Mouse (Mus musculus) kidney, adult 8-10 months (tissue): Measurements from ENCODE around the gene Atp1a2.

Experiments
- DNase-seq, 2 experiments: peaks; one replicate each; pipeline ENCODE4 v3.0.0; 2022

Gene Atp1a2

DNA sequence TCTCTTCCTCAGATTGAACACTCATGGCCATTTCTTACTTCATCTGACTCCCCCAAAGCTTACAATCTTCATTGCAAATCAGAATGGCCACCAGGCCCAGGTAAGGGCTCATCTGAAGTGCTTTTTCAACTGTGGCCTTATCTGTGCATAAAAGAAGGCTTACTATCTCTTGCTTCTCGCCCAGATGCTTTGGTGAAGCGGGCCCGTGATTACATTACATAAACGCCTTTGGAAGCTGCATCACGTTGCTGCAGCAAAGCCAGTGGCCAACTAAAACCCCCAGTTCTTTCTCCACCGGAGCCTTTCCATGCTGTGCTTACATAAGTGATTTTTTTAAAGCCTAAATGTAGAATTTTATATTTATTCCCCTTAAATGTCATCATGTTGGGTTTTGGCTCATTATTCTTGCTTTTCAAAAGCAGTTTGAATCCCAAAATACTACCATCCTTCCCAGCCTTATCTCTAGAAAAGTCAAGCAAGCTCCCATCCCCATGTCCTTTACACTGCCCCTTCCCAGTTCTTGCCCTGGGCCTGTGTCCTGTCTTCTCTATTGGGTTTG lies 26.0 kb upstream of the Atp1a2 start:
- DNase-seq: no peak

DNA sequence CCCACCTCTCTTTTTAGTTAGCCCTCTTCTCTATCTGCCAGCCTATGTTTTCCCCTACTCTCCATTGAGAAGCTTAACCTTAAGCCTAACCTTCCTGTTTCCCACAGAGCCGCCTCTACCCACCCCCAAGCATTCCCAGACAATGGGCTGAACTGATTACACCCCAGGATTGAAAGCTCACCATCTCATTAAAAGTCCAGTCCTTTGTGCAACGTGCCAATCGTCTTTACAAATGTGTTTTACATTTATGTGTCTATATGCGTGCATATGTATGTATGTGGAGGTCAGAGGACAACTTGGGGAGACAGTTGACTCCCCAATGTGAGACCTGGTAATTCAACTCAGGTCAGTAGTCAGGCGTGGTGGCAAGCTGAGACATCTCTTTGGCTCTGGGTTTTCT lies 25.4 kb upstream of the Atp1a2 start:
- no peak for DNase-seq

DNA sequence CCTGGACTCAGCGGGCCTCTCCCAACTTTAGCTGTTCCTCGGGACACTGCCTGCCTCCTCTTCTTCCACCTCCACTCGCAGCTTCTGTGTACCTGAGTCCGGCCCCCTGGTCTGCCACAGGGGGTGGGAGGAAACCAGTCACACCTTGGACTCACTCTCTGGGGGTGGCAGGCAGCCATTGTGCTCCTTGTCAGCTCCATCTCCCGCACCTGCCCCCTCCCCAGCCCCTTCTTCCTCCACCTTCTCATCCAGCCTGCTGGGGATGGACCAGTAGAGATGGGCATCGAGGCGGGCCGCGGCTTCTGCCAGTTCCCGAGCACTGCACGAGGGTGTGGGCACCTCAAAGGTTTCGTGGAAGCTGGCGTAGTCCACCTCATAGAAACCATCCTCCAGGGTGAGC lies 24.9 kb upstream of the Atp1a2 start:
- no peak for DNase-seq

DNA sequence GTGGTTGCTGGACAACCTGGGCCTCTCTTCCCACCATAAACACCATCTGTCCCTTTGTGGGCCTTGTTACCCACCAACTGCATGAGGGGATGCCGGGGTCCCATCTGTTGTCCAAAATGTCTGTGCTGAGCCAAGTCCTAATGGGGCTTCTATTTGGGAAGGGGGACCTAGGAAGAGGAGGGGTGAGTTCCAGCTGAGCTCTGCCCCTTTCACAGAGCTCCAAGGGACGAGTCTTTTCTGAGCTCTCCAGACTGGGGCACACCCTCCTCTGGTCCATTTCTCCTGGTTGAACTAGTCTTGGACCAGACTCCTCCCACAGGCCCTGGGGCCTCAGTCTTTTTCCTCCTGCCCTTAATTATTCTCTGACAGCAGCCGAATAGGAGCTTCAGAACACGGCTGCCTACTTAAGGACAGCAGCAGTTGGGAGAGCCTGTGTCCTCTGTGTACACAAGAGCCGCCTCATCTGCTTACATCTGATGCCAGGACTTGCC lies 22.1 kb upstream of the Atp1a2 start:
- no peak for DNase-seq

DNA sequence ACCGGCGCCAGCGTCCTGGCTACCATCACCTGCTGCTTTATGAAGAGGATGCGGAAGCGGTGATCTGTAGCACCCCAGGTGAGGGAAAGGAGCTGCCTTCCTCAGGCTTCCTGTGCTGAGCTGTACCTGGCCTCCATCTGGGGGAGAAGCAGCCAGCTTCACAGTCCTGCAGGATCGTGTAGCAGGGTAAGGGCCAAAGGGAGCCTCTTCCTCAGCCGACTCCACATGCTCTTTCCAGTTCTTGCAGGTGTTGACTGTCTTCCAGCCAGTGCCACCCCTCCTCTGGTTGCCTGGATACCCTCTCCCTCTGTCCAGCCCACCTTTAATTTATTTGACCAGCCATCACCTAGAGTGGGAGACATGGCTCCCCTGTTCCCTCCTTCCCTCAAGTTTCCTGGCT lies 21.5 kb upstream of the Atp1a2 start:
- no peak for DNase-seq

DNA sequence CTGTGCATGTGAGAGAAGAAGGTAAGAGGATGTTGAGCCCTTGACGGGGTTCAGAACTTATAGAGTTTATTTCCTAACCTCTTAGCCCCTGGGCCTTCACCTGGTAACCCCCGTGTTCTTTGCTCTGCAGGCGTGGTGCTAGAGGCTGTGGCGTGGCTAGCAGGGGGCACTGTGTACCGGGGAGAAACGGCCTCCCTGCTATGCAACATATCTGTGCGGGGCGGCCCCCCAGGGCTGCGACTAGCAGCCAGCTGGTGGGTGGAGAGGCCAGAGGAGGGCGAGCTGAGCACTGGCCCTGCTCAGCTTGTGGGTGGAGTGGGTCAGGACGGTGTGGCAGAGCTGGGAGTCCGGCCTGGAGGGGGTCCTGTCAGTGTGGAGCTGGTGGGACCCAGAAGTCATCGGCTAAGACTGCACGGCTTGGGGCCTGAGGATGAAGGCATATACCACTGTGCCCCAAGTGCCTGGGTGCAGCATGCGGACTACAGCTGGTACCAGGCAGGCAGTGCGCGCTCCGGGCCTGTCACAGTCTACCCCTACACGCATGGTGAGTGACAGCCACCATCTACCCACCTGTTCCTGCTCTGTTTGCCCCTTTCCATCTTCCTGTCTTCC lies 20.7 kb upstream of the Atp1a2 start:
- no peak for DNase-seq

DNA sequence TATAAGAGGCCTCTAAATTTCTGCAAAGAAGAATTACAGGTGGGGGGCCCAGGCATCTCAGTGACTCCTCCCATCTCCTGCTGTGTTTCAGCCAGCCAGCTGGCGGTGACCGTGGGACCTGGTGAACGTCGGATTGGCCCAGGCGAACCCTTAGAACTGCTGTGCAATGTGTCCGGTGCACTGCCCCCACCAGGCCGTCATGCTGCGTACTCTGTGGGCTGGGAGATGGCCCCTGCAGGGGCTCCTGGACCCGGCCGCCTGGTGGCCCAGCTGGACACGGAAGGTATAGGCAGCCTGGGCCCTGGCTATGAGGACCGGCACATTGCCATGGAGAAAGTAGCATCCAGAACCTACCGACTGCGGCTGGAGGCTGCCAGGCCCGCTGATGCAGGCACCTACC lies 20.1 kb upstream of the Atp1a2 start:
- DNase-seq: no peak

DNA sequence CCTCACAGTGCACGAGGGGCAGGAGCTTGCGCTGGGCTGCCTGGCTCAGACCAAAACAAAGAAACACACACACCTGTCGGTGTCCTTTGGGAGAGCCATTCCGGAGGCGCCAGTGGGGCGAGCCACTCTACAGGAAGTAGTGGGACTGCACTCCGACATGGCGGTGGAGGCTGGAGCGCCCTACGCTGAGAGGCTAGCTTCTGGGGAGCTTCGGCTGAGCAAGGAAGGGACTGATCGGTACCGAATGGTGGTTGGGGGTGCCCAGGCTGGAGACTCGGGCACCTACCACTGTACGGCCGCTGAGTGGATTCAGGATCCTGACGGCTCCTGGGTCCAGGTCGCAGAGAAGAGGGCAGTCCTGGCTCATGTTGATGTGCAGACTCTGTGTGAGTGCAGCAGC lies 19.6 kb upstream of the Atp1a2 start:
- no peak for DNase-seq

DNA sequence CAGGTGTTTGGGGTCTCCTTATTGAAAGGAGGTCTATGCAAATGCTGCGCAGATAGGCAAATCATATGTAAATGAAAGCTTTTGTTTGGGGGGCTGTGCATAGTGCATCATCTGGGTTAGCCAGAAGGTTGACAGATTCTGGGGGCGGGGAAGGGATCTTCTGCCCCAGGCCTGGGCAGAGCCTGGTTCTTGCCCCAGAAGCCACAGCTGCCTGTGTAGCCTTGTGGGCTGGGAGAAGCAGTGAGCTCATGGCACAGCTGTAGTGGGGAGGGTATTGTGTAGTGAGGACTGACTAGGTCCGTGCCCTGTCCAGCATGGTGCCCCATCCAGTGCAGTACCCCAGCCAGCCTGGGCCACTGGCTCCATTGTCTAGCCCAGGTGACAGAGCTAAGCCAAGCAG lies 17.0 kb upstream of the Atp1a2 start:
- DNase-seq: no peak

DNA sequence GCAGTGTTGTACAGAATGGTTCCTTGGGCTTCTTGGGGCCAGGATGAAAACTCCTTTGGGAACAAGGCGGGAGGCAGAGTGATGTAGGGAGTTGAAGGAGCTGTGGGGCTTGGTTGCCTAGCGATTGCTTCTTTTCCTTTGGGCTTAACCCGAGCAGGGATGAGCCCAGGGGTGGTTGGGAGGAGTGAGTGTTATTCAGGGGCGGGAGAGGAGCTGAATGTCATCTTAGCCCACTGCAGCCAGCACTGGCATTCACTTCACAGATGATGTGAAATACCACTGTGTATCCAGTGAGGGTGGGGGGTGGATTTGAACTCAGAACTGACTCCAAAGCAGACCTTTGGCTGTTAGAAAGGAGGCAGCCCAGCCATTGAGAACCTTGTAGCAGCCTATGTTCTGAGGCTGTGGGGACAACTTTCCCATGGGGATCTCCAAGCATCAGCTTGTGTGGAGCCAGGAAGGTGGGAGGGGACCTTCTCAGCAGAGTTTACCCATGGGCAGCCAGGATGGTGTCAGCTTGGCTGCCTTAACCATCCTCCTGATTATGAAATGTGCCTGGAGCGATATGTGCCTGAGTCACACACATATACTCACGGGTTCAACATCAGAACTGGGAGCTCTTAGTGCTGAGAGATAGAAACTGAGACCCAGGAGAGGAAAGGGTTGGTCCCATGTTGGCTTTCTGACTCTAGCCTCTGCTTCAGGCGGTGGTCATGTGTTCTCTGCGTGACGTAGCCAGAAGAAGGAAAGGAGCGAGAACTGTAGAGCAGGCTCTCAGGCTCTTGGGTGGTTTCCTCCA lies 15.9 kb upstream of the Atp1a2 start:
- DNase-seq: no peak

DNA sequence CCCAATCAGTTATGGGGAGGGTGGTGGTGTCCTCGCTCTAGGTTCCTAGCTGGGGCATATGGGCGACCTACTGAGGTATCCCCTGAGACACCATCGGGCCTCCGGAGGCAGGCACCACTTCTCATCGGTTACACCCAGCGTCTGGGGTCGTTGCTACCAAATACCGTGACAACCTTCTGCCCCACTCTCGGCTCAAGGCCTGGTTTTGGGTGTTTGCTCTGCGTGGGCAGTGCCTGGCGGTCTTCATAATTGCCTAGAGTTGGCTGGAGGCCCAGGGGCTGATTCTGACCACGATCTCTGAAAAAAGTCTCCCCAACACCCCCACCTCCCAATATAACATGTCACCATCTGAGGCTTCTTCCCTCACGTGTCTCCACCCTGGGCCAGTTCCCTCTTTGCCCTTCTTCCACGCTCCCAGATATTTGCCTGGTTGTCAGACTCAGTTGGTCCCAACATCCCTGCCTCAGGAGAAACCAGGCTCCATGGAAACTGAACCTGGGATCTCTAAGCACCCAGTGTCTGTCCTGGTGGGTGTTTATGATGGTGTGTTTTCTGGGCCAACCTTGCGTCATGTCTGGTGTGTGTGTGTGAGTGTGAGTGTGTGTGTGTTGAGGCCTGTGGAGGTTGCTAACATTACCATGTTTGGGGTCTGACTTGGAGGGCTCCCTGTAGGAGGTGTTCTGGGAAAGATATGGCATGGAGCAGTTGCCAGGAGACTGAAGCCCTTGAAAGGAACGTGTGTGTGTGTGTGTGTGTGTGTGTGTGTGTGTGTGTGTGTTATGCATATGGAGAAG lies 15.1 kb upstream of the Atp1a2 start:
- no peak for DNase-seq

DNA sequence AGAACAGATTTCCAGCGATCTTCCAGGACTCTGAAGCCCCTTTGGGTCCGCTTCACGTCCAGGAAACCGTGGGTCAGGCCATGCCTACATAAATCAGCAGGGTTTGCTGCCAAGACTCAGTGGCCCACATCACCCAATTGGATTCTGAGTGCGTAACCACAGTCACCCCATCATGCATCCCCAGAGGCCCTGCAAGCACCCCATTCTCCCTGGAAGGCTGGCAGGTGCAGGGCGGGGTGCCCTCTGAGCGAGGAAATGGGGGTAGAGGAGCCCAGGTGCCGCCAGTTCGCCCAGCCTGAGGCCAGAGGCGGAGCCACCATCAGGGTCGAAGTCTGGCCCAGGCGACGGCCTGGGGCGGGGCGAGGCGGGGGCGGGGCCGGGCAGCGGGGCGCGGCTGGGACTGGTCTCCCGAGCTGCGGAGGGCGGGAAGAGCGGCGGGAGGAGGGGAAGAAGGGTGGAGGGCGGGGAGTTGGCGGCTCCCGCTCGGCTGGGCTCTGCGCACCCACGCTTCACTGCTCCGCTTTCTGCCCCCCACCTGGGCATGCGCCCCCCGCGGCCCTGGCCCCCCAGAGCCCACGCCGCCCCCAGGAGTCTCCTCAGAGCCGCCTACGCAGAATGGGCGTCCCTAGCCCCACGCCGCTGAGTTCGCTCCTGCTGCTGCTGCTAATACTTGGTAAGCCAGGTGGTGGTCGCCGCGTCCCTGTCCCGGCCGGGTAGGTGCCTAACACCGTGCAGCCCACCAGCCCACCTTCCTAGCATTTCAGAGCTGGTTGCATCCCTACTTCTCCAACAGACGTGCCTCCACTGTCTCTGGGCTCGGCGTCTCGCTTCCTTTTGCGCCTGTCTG lies 14.3 kb upstream of the Atp1a2 start:
- peak; percentile 89 to 90 for DNase-seq

DNA sequence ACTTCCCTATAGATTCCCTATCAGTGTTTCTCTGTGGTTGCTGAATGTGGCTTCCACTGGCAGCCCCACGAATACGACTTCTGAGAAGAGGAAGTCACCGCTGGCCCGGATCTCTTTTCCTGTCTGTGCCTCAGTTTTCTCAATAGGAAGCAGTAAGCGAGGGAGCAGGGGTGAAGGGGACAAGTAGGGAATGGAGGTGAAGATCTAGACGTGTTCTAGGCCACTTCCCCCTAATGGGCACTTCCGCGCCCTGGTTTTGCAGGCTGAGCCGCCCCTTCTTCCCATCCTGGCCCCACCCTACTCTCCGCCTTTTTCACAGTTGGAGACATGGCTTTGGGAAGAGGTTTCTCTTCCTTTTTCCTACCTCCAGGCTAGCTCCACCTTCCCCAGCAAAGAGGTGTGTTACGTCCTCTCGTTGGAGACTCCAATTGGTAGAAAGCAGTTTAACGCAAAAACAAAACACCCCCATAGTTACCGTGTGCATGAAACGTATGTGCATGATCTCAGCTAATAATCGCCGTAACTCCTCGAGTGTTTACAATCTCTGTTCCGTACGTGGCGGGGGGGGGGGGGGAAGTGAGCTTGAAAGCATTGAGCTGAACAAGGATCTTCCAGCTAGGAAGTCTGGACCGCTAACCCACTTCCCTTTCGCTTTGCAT lies 13.5 kb upstream of the Atp1a2 start:
- DNase-seq: peak; percentile 77 to 87

DNA sequence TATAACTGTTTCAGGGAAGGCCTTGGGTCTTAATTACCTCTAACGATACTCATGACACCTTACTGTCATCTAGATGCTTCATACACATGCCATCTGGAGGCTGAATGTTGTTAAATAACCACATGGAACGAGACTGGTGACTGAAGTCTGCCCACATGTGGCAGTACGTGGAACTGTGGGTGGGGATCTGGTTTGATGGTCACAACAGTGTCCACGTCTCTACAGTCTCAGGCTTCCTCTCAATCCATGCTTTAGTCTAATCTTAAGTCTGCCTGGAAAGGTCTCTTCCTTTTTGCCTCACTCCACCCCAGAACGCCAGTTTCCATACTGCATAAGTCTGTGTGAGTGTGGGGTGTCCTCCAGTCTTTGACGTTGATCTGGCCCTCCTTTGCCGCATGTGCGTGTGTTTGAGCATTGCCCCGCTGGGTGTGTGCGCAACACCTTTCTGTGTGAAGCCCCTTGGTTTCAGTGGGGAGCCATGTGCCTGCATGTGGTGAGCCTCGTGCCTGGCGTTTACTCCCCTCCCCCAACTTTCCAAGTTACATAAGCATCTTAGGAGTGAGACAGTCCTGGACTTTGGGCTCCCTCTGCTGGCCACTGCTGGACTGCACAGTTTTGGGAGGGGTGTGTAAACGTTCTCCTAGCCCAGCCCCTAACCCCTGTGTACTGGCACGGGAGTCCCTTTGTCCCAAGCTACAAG lies 12.0 kb upstream of the Atp1a2 start:
- peak; percentile 92 to 94 for DNase-seq

DNA sequence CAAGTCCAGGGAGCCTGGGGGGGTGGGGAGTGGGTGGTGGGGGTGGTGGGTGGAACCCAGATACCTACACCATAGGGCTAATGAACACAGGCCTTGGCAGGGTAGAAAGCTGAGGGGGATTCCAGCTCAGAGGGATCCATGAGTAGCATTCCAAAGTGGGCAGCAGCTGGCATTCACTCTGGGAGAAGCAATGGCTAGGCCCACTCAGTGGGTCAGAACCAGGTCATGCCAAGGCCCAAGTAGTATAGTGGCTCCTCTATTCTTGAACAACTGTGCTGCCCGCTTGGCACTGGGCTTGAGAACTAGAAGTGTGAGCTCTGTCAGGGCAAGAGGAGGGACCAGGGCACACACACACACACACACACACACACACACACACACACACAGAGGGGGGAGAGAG lies 10.5 kb upstream of the Atp1a2 start:
- no peak for DNase-seq

DNA sequence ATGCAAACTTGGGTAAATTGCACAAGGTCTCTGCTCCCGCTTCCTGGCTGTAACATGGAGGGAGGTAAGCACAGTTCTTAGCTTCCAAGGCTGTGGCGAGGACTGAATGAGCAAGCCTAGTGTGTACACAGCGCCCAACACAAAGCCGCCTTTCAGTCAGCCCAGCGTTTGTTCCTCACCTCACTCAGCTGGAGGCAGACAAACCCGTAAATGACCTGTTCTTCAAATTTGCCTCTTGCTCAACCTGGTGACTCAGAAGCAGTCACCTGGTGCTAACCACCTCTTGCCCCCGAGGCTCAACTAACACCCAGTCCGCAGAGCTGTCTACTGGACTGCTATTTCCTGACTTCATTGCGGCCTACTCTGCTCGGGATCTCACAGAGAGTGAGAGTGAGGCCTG lies 10.1 kb upstream of the Atp1a2 start:
- DNase-seq: no peak

DNA sequence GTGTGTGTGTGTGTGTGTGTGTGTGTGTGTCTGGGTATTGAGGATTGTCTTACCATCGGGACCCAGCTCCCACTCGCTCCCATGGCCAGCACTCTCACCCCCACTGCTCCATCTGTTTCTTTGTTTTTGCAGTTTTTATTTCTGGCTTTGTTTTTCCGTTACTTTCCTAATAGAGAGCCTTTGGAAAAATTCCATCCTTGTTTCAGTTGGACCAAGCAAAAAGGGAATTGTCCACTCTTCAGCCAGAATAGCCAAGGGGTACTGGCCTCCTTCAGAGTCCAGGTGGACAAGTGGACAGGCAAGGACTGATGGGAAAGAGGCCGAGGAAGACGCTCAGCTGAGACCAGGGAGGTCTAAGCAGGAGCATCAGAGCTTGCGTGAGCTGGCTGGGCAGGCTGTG lies 9.0 kb upstream of the Atp1a2 start:
- DNase-seq: no peak

DNA sequence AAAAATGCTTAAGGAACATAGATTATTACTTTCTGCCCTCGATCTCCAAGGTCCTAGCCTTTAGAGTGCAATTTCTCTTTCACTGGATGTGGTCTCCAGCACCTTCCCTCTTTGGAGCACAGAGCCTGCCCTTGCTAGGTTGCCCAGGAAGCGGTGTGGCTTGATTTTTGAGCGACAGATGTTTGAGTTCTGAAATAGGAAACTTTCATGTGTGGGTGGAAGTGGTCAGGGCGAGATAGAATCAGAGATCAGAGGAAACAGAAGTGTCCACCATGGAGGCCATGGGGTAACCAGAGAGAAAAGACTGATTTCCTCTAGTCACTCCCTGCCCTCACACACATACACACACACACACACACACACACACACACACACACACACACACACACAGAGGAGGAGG lies 8.3 kb upstream of the Atp1a2 start:
- no peak for DNase-seq

DNA sequence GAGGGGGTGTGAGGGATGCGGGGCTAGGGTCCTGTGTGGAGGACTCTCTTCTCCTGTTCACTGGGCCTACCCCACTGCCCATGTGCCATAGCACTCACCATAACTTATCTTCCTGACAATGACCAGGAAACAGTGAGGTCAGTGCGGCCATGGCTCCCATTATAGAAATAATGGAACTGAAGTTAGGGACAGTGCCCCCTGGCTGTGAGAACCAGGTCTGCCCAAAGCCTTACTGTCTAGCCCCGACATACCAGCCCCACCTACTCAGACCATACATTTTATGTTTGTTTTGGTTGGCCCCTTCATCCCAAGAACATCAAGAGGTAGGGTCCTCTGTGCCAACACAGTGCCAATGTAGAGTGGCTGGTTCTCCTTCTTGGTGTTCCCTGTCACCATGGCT lies 7.8 kb upstream of the Atp1a2 start:
- DNase-seq: no peak

DNA sequence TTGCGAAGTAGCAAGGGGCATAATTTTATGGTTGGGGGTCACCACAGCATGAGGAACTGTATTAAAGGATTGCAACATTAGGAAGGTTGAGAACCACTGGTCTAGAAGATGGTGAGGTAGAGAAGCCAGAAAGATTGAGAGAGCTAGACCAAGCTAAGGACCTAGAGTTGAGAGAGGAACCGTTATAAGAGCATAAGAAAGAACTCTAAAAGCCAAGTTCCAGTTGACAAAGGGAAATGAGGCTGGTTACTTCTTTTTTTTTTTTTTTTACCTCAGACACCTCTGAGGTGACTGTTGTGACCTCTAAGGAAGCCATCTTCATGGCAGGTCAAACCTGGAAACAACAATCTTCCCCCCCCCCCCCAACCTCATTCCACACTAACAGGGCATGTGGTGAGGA lies 7.3 kb upstream of the Atp1a2 start:
- DNase-seq: no peak

DNA sequence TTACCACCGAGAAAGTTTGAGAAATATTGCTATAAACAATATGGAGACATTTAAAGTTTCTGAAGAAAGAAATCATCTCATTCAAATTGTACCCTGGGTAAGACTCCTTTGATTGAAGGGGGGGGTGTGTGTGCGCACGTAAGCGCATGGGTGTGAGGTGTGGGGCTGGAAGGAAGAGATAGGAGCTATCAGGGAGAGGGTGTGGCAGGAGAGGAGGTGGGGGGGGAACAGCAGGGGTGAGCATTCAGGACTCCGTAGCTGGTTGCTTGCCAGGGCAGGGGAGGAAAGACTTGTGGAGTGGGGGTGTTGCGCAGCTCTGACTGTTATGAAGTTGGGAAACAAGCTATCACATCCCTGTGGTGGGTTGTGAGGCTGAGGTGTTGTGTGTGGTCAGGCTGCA lies 6.6 kb upstream of the Atp1a2 start:
- no peak for DNase-seq
